Mouse (Mus musculus) CH12.LX (cell line): ENCODE data around the gene Rnaseh2c. TPM values are rescaled to one million over a fixed set of nuclear protein-coding genes. Genes with fewer than 3 reads are reported as not detected.

Experiments
- DNase-seq: peaks from one replicate; pipeline ENCODE4 v3.0.0-alpha.2; 2013; ENCODE audit errors: extremely low read depth
- H3K27ac ChIP-seq: 2 replicates; pipeline ENCODE4 v1.5.1; 2012; ENCODE audit warnings: low read depth, mild to moderate bottlenecking, control low read depth, moderate library complexity; ENCODE audit not compliant: insufficient read depth
- H3K27me3 ChIP-seq: replicated peaks from 2 replicates; pipeline ENCODE3; 2012; ENCODE audit warnings: inconsistent platforms
- H3K36me3 ChIP-seq, 2 experiments: replicated peaks in 1 of 2; 2 replicates each; pipeline versions ENCODE3 to v1.6.1; 2012; ENCODE audit warnings: inconsistent platforms in 1 of 2, low read length in 1 of 2, mild to moderate bottlenecking in 1 of 2, mixed read lengths in 1 of 2, moderate library complexity in 1 of 2; ENCODE audit not compliant: control insufficient read depth in 1 of 2, insufficient read depth in 1 of 2
- H3K4me1 ChIP-seq, 2 experiments: 2 replicates each; pipeline ENCODE4 v1.6.1; 2012; ENCODE audit warnings: inconsistent platforms in 1 of 2, moderate library complexity in 1 of 2; ENCODE audit not compliant: insufficient read depth in 2 of 2, control insufficient read depth in 1 of 2
- H3K4me2 ChIP-seq: 2 replicates; pipeline ENCODE4 v1.6.1; 2012; ENCODE audit warnings: low read depth, mild to moderate bottlenecking, control low read depth; ENCODE audit not compliant: poor library complexity, insufficient read depth, severe bottlenecking
- H3K4me3 ChIP-seq, 3 experiments: fragments of 150-350 bp in 1 of 3; sonication (generic) in 1 of 3; replicated peaks in 1 of 3; 2 replicates each; pipeline versions ENCODE3 to v1.5.1; 2011 to 2012; ENCODE audit warnings: low read depth in 2 of 3, low read length in 2 of 3, mild to moderate bottlenecking in 2 of 3, moderate library complexity in 2 of 3, control low read depth in 1 of 3, improper control_type of control experiment in 1 of 3, inconsistent platforms in 1 of 3, mixed read lengths in 1 of 3; ENCODE audit not compliant: poor library complexity in 1 of 3
- H3K79me2 ChIP-seq: replicated peaks from 2 replicates; pipeline ENCODE4 v1.6.1; 2012; ENCODE audit warnings: mild to moderate bottlenecking, moderate library complexity; ENCODE audit not compliant: control insufficient read depth, poor library complexity, insufficient read depth, severe bottlenecking; ENCODE audit errors: extremely low read depth
- H3K9ac ChIP-seq: 2 replicates; pipeline ENCODE4 v1.6.1; 2012; ENCODE audit warnings: low read depth, mild to moderate bottlenecking, control low read depth, moderate library complexity; ENCODE audit not compliant: insufficient read depth
- H3K9me3 ChIP-seq: replicated peaks from 2 replicates; pipeline ENCODE3; 2012; ENCODE audit warnings: low read length, inconsistent platforms, mixed read lengths
- CHD1 ChIP-seq: IDR thresholded peaks from 2 replicates; pipeline ENCODE4 v1.6.1; 2012; ENCODE audit warnings: low read depth, low read length, improper control_type of control experiment, inconsistent platforms
- CHD2 ChIP-seq: IDR thresholded peaks from 2 replicates; pipeline ENCODE4 v1.6.1; 2011; ENCODE audit warnings: low read length, improper control_type of control experiment
- EP300 ChIP-seq: IDR thresholded peaks from 2 replicates; pipeline ENCODE4 v1.6.1; 2011; ENCODE audit warnings: low read length, improper control_type of control experiment
- GABPA ChIP-seq: IDR thresholded peaks from 2 replicates; pipeline ENCODE4 v1.6.1; 2012; ENCODE audit warnings: low read depth, low read length, improper control_type of control experiment, inconsistent platforms; ENCODE audit not compliant: insufficient replicate concordance
- HCFC1 ChIP-seq: IDR thresholded peaks from 2 replicates; pipeline ENCODE4 v1.6.1; 2012; ENCODE audit warnings: low read depth, mild to moderate bottlenecking, inconsistent platforms, low read length, improper control_type of control experiment
- KAT2A ChIP-seq: IDR thresholded peaks from 2 replicates; pipeline ENCODE4 v1.6.1; 2012; ENCODE audit warnings: low read length, improper control_type of control experiment, inconsistent platforms; ENCODE audit not compliant: insufficient replicate concordance
- MAZ ChIP-seq: IDR thresholded peaks from 2 replicates; pipeline ENCODE4 v1.6.1; 2012; ENCODE audit warnings: low read depth, mild to moderate bottlenecking, inconsistent platforms, low read length, improper control_type of control experiment, moderate library complexity
- MEF2A ChIP-seq: IDR thresholded peaks from 2 replicates; pipeline ENCODE4 v1.6.1; 2014; ENCODE audit warnings: low read depth, mild to moderate bottlenecking, inconsistent platforms, low read length, improper control_type of control experiment, borderline replicate concordance
- NELFE ChIP-seq: IDR thresholded peaks from 2 replicates; pipeline ENCODE4 v1.6.1; 2011; ENCODE audit warnings: low read depth, low read length, improper control_type of control experiment
- POLR2A ChIP-seq: IDR thresholded peaks from 2 replicates; pipeline ENCODE4 v1.6.1; 2011; ENCODE audit warnings: low read depth, mild to moderate bottlenecking, improper control_type of control experiment, low read length
- POLR2AphosphoS2 ChIP-seq: IDR thresholded peaks from 2 replicates; pipeline ENCODE4 v1.6.1; 2011; ENCODE audit warnings: low read depth, low read length, improper control_type of control experiment
- RCOR1 ChIP-seq: conservative IDR thresholded peaks from 2 replicates; pipeline ENCODE4 v1.6.1; 2012; ENCODE audit warnings: low read depth, mild to moderate bottlenecking, inconsistent platforms, low read length, improper control_type of control experiment
- SIN3A ChIP-seq: IDR thresholded peaks from 2 replicates; pipeline ENCODE4 v1.6.1; 2012; ENCODE audit warnings: low read length, improper control_type of control experiment, inconsistent platforms
- USF2 ChIP-seq: conservative IDR thresholded peaks from 2 replicates; pipeline ENCODE4 v1.6.1; 2011; ENCODE audit warnings: low read depth, low read length, improper control_type of control experiment
- ZC3H11A ChIP-seq: IDR thresholded peaks from 2 replicates; pipeline ENCODE4 v1.6.1; 2012; ENCODE audit warnings: low read depth, mild to moderate bottlenecking, inconsistent platforms, low read length, improper control_type of control experiment
- dilution Hi-C: fragments of 300-500 bp; cut with MboI; formaldehyde crosslinking; loops from 2 replicates; pipeline ENCODE4 v1.14.3; 2020; ENCODE audit warnings: low sequenced_read_pairs; ENCODE audit not compliant: extremely low pct_unique_long_range_greater_than_20kb, extremely low pct_ligation_motif_present
- in situ Hi-C: fragments of 300-500 bp; cut with MboI; formaldehyde crosslinking; loops from 3 replicates; pipeline ENCODE4 v1.14.3; 2019; ENCODE audit warnings: low sequenced_read_pairs, low pct_ligation_motif_present, low pct_unique_long_range_greater_than_20kb, mixed read lengths
- polyA plus RNA-seq: library from polyadenylated mRNA; unstranded; fragments of >175 nt; gene quantifications from 2 replicates; pipeline ENCODE4 v1.2.1, GENCODE M21; 2012; ENCODE audit warnings: low read depth; ENCODE audit not compliant: insufficient read length
- total RNA-seq, 2 experiments: library from RNA; depleted of rRNA; stranded (reverse); fragments of 300-350 nt in 1 of 2; fragments of >200 nt in 1 of 2; gene quantifications; 2 replicates each; pipeline ENCODE4 v1.2.3; 2012 to 2014

The Rnaseh2c gene
- total and polyA plus RNA-seq, 3 experiments = 54.2 to 124 (median 79.0) TPM

GRCm38 (mm10) chr19:5649298-5649741, 47.6 kb downstream of the Rnaseh2c start:
- H3K27me3 ChIP-seq = no peaks in the 10 kb centered on the region
- H3K4me3 ChIP-seq = no peak overlapping the region
- peak overlapping the region; percentile 35; the same call in 1 of the 2 replicates for H3K27ac ChIP-seq
- H3K9me3 ChIP-seq = peaks cover 4% of the 10 kb centered on the region
- no peak overlapping the region for H3K9ac ChIP-seq
- H3K36me3 ChIP-seq = peaks cover 65 to 86% of the 10 kb centered on the region in 2 experiments
- dilution Hi-C loops (no loop called here), in situ Hi-C loops (no loop called here)
- H3K4me1 ChIP-seq = peaks cover 9 to 23% of the 10 kb centered on the region in 2 experiments
- TF ChIP-seq EP300 = no peak
- TF ChIP-seq USF2 = no peak
- TF ChIP-seq RCOR1 = no peak
- TF ChIP-seq CHD2 = peak; percentile 44; the same call in 1 of the 2 replicates
- DNase-seq = no peak
- peak overlapping the region; percentile 42 for H3K4me2 ChIP-seq
- H3K79me2 ChIP-seq = no peaks in the 10 kb centered on the region

DNA sequence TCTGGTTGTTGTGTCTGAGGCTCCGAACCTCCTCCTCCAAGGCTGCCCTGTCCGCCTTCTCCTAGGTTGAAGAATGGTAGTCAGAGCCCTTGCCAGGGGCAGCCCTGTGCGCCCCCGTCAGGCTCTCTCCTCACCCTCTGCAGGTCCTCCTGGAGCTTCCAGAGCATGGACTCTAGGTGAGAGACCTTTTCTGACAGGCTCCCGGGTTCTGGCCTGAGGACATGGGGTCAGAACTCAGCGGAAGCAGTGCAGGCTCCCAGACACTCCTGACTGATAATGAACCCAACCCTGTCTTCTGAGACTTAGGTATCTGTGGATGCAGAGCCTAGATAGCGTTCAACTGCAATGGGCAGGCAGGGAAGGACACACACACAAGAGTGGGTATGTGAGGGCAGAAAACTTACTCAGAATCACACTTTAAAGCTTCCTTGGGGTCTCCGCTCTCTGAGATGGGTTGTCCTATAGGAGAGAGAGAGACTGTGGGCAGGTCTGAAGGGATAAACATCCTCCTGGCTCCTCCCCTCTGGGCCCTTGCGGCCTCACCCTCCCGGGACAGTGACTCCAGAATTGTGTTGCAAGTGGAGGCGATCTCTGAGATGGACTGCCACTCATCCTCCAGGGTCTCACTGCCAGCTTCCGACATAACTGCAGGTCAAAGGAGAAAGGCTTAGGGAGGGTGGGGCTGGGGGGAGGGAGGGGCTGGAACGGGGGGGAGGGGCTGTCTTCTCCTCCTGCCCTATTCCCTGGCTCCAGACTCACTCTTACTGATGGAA, 50.0 kb downstream of the Rnaseh2c start:
- dilution Hi-C loops (no loop called here), in situ Hi-C loops (no loop called here)
- peaks cover 9 to 23% of the 10 kb centered on the region in 2 experiments for H3K4me1 ChIP-seq
- H3K27ac ChIP-seq = no peak overlapping the region
- peaks cover 13% of the 10 kb centered on the region for H3K9me3 ChIP-seq
- H3K4me3 ChIP-seq = no peak overlapping the region
- no peak overlapping the region for H3K9ac ChIP-seq
- H3K4me2 ChIP-seq = no peak overlapping the region
- no peaks in the 10 kb centered on the region for H3K79me2 ChIP-seq
- no peaks in the 10 kb centered on the region for H3K27me3 ChIP-seq
- DNase-seq = no peak
- no peak for TF ChIP-seq SIN3A
- TF ChIP-seq CHD1 = no peak
- TF ChIP-seq MEF2A = no peak
- TF ChIP-seq POLR2AphosphoS2 = no peak
- H3K36me3 ChIP-seq = peaks cover 71 to 86% of the 10 kb centered on the region in 2 experiments

DNA sequence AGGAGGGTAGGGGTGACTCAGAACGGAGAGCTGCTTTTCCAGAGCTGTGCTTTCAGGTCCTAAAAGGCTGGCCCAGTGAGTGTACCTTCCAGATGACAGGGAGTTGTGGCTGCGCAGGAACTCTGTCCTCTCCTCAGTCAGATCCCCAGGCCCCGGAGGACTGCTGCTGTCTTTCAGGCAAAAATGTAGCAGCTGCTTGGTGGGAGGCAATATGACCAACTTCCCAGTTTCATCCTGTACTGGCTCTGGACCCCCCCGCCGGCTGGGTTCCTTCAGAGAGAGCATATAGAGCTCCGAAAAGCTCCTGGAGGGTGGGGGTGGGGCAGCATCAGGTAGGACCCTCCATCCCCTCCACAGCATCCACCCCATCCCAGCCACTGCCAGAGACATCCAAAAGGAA, 50.9 kb downstream of the Rnaseh2c start:
- in situ Hi-C loops = no loop called here
- H3K4me1 ChIP-seq = peaks cover 9 to 23% of the 10 kb centered on the region in 2 experiments
- no peak overlapping the region for H3K4me2 ChIP-seq
- peaks cover 66 to 84% of the 10 kb centered on the region in 2 experiments for H3K36me3 ChIP-seq
- H3K4me3 ChIP-seq = no peak overlapping the region
- no peak overlapping the region for H3K27ac ChIP-seq
- TF ChIP-seq NELFE (no peak), MAZ (no peak), KAT2A (no peak), POLR2A (no peak), HCFC1 (no peak), GABPA (no peak), ZC3H11A (no peak)
- no peak for DNase-seq
- dilution Hi-C loops = no loop called here
- H3K9me3 ChIP-seq = peaks cover 13% of the 10 kb centered on the region
- no peaks in the 10 kb centered on the region for H3K79me2 ChIP-seq
- no peak overlapping the region for H3K9ac ChIP-seq
- no peaks in the 10 kb centered on the region for H3K27me3 ChIP-seq
